In genomic region chr2:93488911-93489587, GRCm38 (mm10) we compare ENCODE assay signal across 11 mouse cellular contexts. TPM values are rescaled to one million over a fixed set of nuclear protein-coding genes. Genes with fewer than 3 reads are reported as not detected.
A peak's percentile ranks its signal among the peaks of the same experiment; 100 is the strongest.
DNase-seq lines count a peak whose midpoint lies in the region; ATAC-seq and TF ChIP-seq lines count a peak whose summit lies in the region.
"Had no signal": no experiment of that assay in that cellular context is flagged by ENCODE, and none has a peak within 500 bp of the region (broad histone marks: within the 10 kb centered on the region; RNA-seq: fewer than 3 reads in every experiment).

No protein-coding gene starts in this region.

- no peak for DNase-seq in midbrain, embryonic 11.5 days (ENCODE audit: low spot score, missing footprints)
- DNase-seq in hindbrain, postnatal 0 days (ENCODE audit: low spot score), result peak; percentile 52
- DNase-seq in thymus, postnatal 36 days, result no peak
- DNase-seq in cerebellum, adult 2 months, result no peak
- DNase-seq: cerebellum, adult 8-10 months; thymus, postnatal 25 days had no signal

- H3K9me3 ChIP-seq in intestine, embryonic 15.5 days, result no peaks in the 10 kb centered on the region
- no peaks in the 10 kb centered on the region for H3K9me3 ChIP-seq in intestine, embryonic 16.5 days (ENCODE audit: control insufficient read depth, low read length)
- no peaks in the 10 kb centered on the region for H3K9me3 ChIP-seq in midbrain, embryonic 11.5 days (ENCODE audit: control insufficient read depth, low read length)
- H3K9me3 ChIP-seq in midbrain, embryonic 13.5 days, result no peaks in the 10 kb centered on the region
- H3K9me3 ChIP-seq in hindbrain, postnatal 0 days (ENCODE audit: low read length), result no peaks in the 10 kb centered on the region
- no peaks in the 10 kb centered on the region for H3K9me3 ChIP-seq in stomach, embryonic 16.5 days (replicated peaks; ENCODE audit: control insufficient read depth, low read length)
- H3K9me3 ChIP-seq: liver, embryonic 15.5 days had no signal

- H3K27ac ChIP-seq in intestine, embryonic 15.5 days, result no peak overlapping the region
- H3K27ac ChIP-seq in intestine, embryonic 16.5 days (ENCODE audit: low read length), result no peak overlapping the region
- H3K27ac ChIP-seq in midbrain, embryonic 11.5 days (ENCODE audit: low read depth, low read length), result no peak overlapping the region
- H3K27ac ChIP-seq in midbrain, embryonic 13.5 days, result no peak overlapping the region
- H3K27ac ChIP-seq in hindbrain, postnatal 0 days, result no peak overlapping the region
- H3K27ac ChIP-seq in stomach, embryonic 16.5 days (ENCODE audit: low read length), result no peak overlapping the region
- no peak overlapping the region for H3K27ac ChIP-seq in cerebellum, adult 2 months (ENCODE audit: insufficient read depth, low read length)
- H3K27ac ChIP-seq: liver, embryonic 15.5 days had no signal

- H3K27me3 ChIP-seq in intestine, embryonic 15.5 days (replicated peaks), result no peaks in the 10 kb centered on the region; the same call in 1 of the 2 replicates
- no peaks in the 10 kb centered on the region for H3K27me3 ChIP-seq in intestine, embryonic 16.5 days (replicated peaks; ENCODE audit: control insufficient read depth, insufficient read depth, low read length)
- H3K27me3 ChIP-seq in midbrain, embryonic 11.5 days (ENCODE audit: control insufficient read depth, insufficient read depth, low read length), result no peaks in the 10 kb centered on the region; the same call in 1 of the 2 replicates
- peaks cover 6% of the 10 kb centered on the region for H3K27me3 ChIP-seq in midbrain, embryonic 13.5 days
- H3K27me3 ChIP-seq in hindbrain, postnatal 0 days (ENCODE audit: insufficient read depth, low read length), result peaks cover 4% of the 10 kb centered on the region; the same call in 1 of the 2 replicates
- no peaks in the 10 kb centered on the region for H3K27me3 ChIP-seq in stomach, embryonic 16.5 days (ENCODE audit: control insufficient read depth, insufficient read depth, low read length)
- H3K27me3 ChIP-seq in cerebellum, adult 2 months (ENCODE audit: control insufficient read depth, insufficient read depth, low read length), result no peaks in the 10 kb centered on the region

- no peak for TF ChIP-seq POLR2A in cerebellum, adult 2 months (IDR thresholded peaks at IDR 0.05; ENCODE audit: borderline replicate concordance, insufficient read depth, low read length)

- 25% methylated on average over 19 of the region's 19 CpGs for WGBS in intestine, embryonic 15.5 days
- 28% methylated on average over 19 of the region's 19 CpGs for WGBS in intestine, embryonic 16.5 days
- WGBS in midbrain, embryonic 11.5 days, result 33% methylated on average over 19 of the region's 19 CpGs
- WGBS in midbrain, embryonic 13.5 days, result 41% methylated on average over 19 of the region's 19 CpGs
- 37% methylated on average over 19 of the region's 19 CpGs for WGBS in hindbrain, postnatal 0 days
- 27% methylated on average over 19 of the region's 19 CpGs for WGBS in stomach, embryonic 16.5 days
- 61% methylated on average over 19 of the region's 19 CpGs for WGBS in cerebellum, adult 2 months

- 0 out of 2 replicates have a peak, but pooled peaks cover 4% of the 10 kb centered on the region for H3K4me1 ChIP-seq in intestine, embryonic 15.5 days (replicated peaks)
- H3K4me1 ChIP-seq in intestine, embryonic 16.5 days (ENCODE audit: control insufficient read depth, insufficient read depth, low read length), result peaks cover 4% of the 10 kb centered on the region; the same call in 1 of the 2 replicates
- no peaks in the 10 kb centered on the region for H3K4me1 ChIP-seq in midbrain, embryonic 11.5 days (ENCODE audit: control insufficient read depth, insufficient read depth, low read length)
- no peaks in the 10 kb centered on the region for H3K4me1 ChIP-seq in midbrain, embryonic 13.5 days (replicated peaks)
- no peaks in the 10 kb centered on the region for H3K4me1 ChIP-seq in hindbrain, postnatal 0 days (ENCODE audit: insufficient read depth, low read length)
- peaks cover 5% of the 10 kb centered on the region; the same call in 1 of the 2 replicates for H3K4me1 ChIP-seq in stomach, embryonic 16.5 days (ENCODE audit: control insufficient read depth, insufficient read depth, low read length)
- H3K4me1 ChIP-seq in cerebellum, adult 2 months (ENCODE audit: control insufficient read depth, insufficient read depth, low read length), result no peaks in the 10 kb centered on the region
- H3K4me1 ChIP-seq: liver, embryonic 15.5 days had no signal

- peak; percentile 46 for TF ChIP-seq CTCF in hindbrain, postnatal 0 days (IDR thresholded peaks at IDR 0.05; ENCODE audit: low read depth)
- no peak for TF ChIP-seq CTCF in cerebellum, adult 2 months (IDR thresholded peaks at IDR 0.05; ENCODE audit: borderline replicate concordance, insufficient read depth, low read depth, low read length)

- no peak overlapping the region for H3K9ac ChIP-seq in intestine, embryonic 15.5 days
- no peak overlapping the region for H3K9ac ChIP-seq in intestine, embryonic 16.5 days (ENCODE audit: low read depth, low read length)
- no peak overlapping the region for H3K9ac ChIP-seq in midbrain, embryonic 11.5 days (ENCODE audit: low read length)
- H3K9ac ChIP-seq in midbrain, embryonic 13.5 days (replicated peaks), result no peak overlapping the region
- no peak overlapping the region for H3K9ac ChIP-seq in hindbrain, postnatal 0 days (replicated peaks; ENCODE audit: low read length)
- no peak overlapping the region for H3K9ac ChIP-seq in stomach, embryonic 16.5 days (ENCODE audit: low read length)
- H3K9ac ChIP-seq: liver, embryonic 15.5 days had no signal

- no peaks in the 10 kb centered on the region for H3K36me3 ChIP-seq in intestine, embryonic 15.5 days
- no peaks in the 10 kb centered on the region for H3K36me3 ChIP-seq in intestine, embryonic 16.5 days (ENCODE audit: control insufficient read depth, insufficient read depth, low read length)
- H3K36me3 ChIP-seq in midbrain, embryonic 11.5 days (ENCODE audit: control insufficient read depth, insufficient read depth, low read length), result no peaks in the 10 kb centered on the region
- no peaks in the 10 kb centered on the region for H3K36me3 ChIP-seq in midbrain, embryonic 13.5 days
- H3K36me3 ChIP-seq in hindbrain, postnatal 0 days (ENCODE audit: insufficient read depth, low read length), result no peaks in the 10 kb centered on the region
- no peaks in the 10 kb centered on the region for H3K36me3 ChIP-seq in stomach, embryonic 16.5 days (ENCODE audit: control insufficient read depth, insufficient read depth, low read length)
- H3K36me3 ChIP-seq: liver, embryonic 15.5 days had no signal

- ATAC-seq in intestine, embryonic 15.5 days, result peak; percentile 45
- no peak for ATAC-seq in intestine, embryonic 16.5 days
- ATAC-seq in midbrain, embryonic 11.5 days (ENCODE audit: low FRiP score), result 0 out of 2 replicates have a peak, but pooled peaks have one; percentile 14
- no peak for ATAC-seq in midbrain, embryonic 13.5 days
- ATAC-seq in hindbrain, postnatal 0 days, result peak; percentile 55; the same call in 1 of the 2 replicates
- 0 out of 2 replicates have a peak, but pooled peaks have one; percentile 57 for ATAC-seq in stomach, embryonic 16.5 days (ENCODE audit: insufficient read depth, low FRiP score)

- no peak overlapping the region for H3K4me3 ChIP-seq in intestine, embryonic 15.5 days (replicated peaks)
- no peak overlapping the region for H3K4me3 ChIP-seq in intestine, embryonic 16.5 days (ENCODE audit: low read length)
- H3K4me3 ChIP-seq in midbrain, embryonic 11.5 days (ENCODE audit: low read depth, low read length), result no peak overlapping the region
- no peak overlapping the region for H3K4me3 ChIP-seq in midbrain, embryonic 13.5 days (replicated peaks)
- no peak overlapping the region for H3K4me3 ChIP-seq in hindbrain, postnatal 0 days (ENCODE audit: low read length)
- no peak overlapping the region for H3K4me3 ChIP-seq in stomach, embryonic 16.5 days (replicated peaks; ENCODE audit: low read length)
- no peak overlapping the region for H3K4me3 ChIP-seq in cerebellum, adult 2 months (replicated peaks; ENCODE audit: insufficient read depth, low read depth, low read length)
- H3K4me3 ChIP-seq: liver, embryonic 15.5 days had no signal

- no peak overlapping the region for H3K4me2 ChIP-seq in intestine, embryonic 15.5 days (replicated peaks)
- H3K4me2 ChIP-seq in intestine, embryonic 16.5 days (ENCODE audit: low read depth, low read length), result no peak overlapping the region
- no peak overlapping the region for H3K4me2 ChIP-seq in midbrain, embryonic 11.5 days
- no peak overlapping the region for H3K4me2 ChIP-seq in midbrain, embryonic 13.5 days (replicated peaks)
- H3K4me2 ChIP-seq in hindbrain, postnatal 0 days (ENCODE audit: low read depth, low read length), result no peak overlapping the region
- H3K4me2 ChIP-seq in stomach, embryonic 16.5 days (ENCODE audit: low read depth, low read length), result no peak overlapping the region
- H3K4me2 ChIP-seq: liver, embryonic 15.5 days had no signal

RNA-seq across cellular contexts. Expression of gene Cd82, which starts 26.1 kb away (rescaled TPM):
- polyA plus RNA-seq in intestine, embryonic 15.5 days (2015; fragmentation: Nextera tagmentation; extraction: Ambion mirVana), result 106 and 127 TPM in 2 replicates
- 171 and 180 TPM in 2 replicates for polyA plus RNA-seq in intestine, embryonic 16.5 days (2015; fragmentation: Nextera tagmentation; extraction: Ambion mirVana)
- polyA plus RNA-seq in midbrain, embryonic 11.5 days (2014; fragmentation: Nextera tagmentation; extraction: Ambion mirVana), result 3.7 and 4.0 TPM in 2 replicates
- polyA plus RNA-seq in midbrain, embryonic 13.5 days (2015; fragmentation: Nextera tagmentation; extraction: Ambion mirVana), result 12.6 and 16.2 TPM in 2 replicates
- 12.4 and 14.2 TPM in 2 replicates for total RNA-seq in hindbrain, postnatal 0 days (2014; rRNA removed)
- 21.8 and 25.1 TPM in 2 replicates for polyA plus RNA-seq in hindbrain, postnatal 0 days (2015; fragmentation: Nextera tagmentation; extraction: Ambion mirVana)
- polyA plus RNA-seq in stomach, embryonic 16.5 days (2015; fragmentation: Nextera tagmentation; extraction: Ambion mirVana), result 112 and 127 TPM in 2 replicates
- polyA plus RNA-seq in cerebellum, adult 2 months (2012; rRNA removed), result 41.0 and 47.4 TPM in 2 replicates

Comparison
In these comparisons a context has a peak if more than half of its experiments do, and no peak if none do; other contexts are left out.
1. ATAC-seq: peak in intestine, embryonic 15.5 days (single experiment), midbrain, embryonic 11.5 days (single experiment), hindbrain, postnatal 0 days (single experiment) and stomach, embryonic 16.5 days (single experiment); none in intestine, embryonic 16.5 days (single experiment) and midbrain, embryonic 13.5 days (single experiment).